In the genomic region with DNA sequence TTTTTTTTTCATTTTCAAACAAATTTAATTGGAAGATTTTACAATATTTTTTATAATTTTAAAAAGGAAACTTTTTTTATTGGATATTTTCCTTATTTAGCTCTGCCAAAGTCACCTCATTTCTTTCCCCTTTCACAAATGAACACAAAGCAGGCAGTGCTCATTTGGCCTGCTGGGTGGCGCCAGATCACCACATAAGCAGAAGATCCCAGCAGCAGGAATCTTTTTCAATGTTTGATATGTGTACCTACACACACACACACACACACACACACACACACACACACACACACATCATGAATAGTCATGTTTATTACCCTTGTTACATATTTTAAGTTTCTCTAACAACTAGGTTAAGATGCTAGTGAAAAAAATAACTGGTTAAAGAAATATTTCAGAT, we compare ENCODE assay signal across 9 mouse cellular contexts. TPM values are rescaled to one million over a fixed set of nuclear protein-coding genes. Genes with fewer than 3 reads are reported as not detected.
DNase-seq lines count a peak whose midpoint lies in the region; ATAC-seq and TF ChIP-seq lines count a peak whose summit lies in the region.
"Had no signal": no experiment of that assay in that cellular context is flagged by ENCODE, and none has a peak within 500 bp of the region (broad histone marks: within the 10 kb centered on the region; RNA-seq: fewer than 3 reads in every experiment).

No protein-coding gene starts in this region.

- no peaks in the 10 kb centered on the region for H3K9me3 ChIP-seq in heart, postnatal 0 days (replicated peaks; ENCODE audit: control insufficient read depth, low read length)
- H3K9me3 ChIP-seq in heart, embryonic 11.5 days (replicated peaks; ENCODE audit: control insufficient read depth, low read length) = no peaks in the 10 kb centered on the region
- H3K9me3 ChIP-seq in neural tube, embryonic 12.5 days = no peaks in the 10 kb centered on the region
- H3K9me3 ChIP-seq: liver, embryonic 13.5 days had no signal

- H3K9ac ChIP-seq in heart, postnatal 0 days (replicated peaks; ENCODE audit: low read depth, low read length) = no peak overlapping the region
- no peak overlapping the region for H3K9ac ChIP-seq in heart, embryonic 11.5 days (ENCODE audit: low read depth, low read length)
- no peak overlapping the region for H3K9ac ChIP-seq in neural tube, embryonic 12.5 days
- H3K9ac ChIP-seq: liver, embryonic 13.5 days had no signal

- intact Hi-C loops in left cerebral cortex, adult 2 months (cut with DNase I) = loop anchor here (1.0 to 5.0 kb wide), 3 partner anchors 299 to 783 kb away; no protein-coding TSS in a partner anchor

- no peaks in the 10 kb centered on the region for H3K36me3 ChIP-seq in heart, postnatal 0 days (replicated peaks; ENCODE audit: control insufficient read depth, insufficient read depth, low read length)
- no peaks in the 10 kb centered on the region for H3K36me3 ChIP-seq in heart, embryonic 11.5 days (ENCODE audit: control insufficient read depth, insufficient read depth, low read length)
- no peaks in the 10 kb centered on the region for H3K36me3 ChIP-seq in neural tube, embryonic 12.5 days
- H3K36me3 ChIP-seq: liver, embryonic 13.5 days had no signal

- ATAC-seq in heart, postnatal 0 days (ENCODE audit: insufficient read depth, low read depth) = no peak
- no peak for ATAC-seq in heart, embryonic 11.5 days (replicated peaks; ENCODE audit: insufficient number of reproducible peaks, low FRiP score, low TSS enrichment)
- peak; percentile 74; the same call in 1 of the 2 replicates for ATAC-seq in neural tube, embryonic 12.5 days (ENCODE audit: low FRiP score, low read depth)

- H3K27me3 ChIP-seq in heart, postnatal 0 days (ENCODE audit: control insufficient read depth, insufficient read depth, low read length) = no peaks in the 10 kb centered on the region
- no peaks in the 10 kb centered on the region for H3K27me3 ChIP-seq in heart, embryonic 11.5 days (ENCODE audit: control insufficient read depth, insufficient read depth, low read length)
- no peaks in the 10 kb centered on the region for H3K27me3 ChIP-seq in neural tube, embryonic 12.5 days (replicated peaks)
- H3K27me3 ChIP-seq: liver, embryonic 13.5 days had no signal

- no peaks in the 10 kb centered on the region for H3K4me1 ChIP-seq in heart, postnatal 0 days (ENCODE audit: control insufficient read depth, insufficient read depth)
- H3K4me1 ChIP-seq in heart, embryonic 11.5 days (ENCODE audit: control insufficient read depth, insufficient read depth, low read length) = no peaks in the 10 kb centered on the region
- no peaks in the 10 kb centered on the region for H3K4me1 ChIP-seq in neural tube, embryonic 12.5 days
- H3K4me1 ChIP-seq: liver, embryonic 13.5 days had no signal

- no peak overlapping the region for H3K27ac ChIP-seq in heart, postnatal 0 days (ENCODE audit: low read depth)
- no peak overlapping the region for H3K27ac ChIP-seq in heart, embryonic 11.5 days (ENCODE audit: low read depth, low read length)
- H3K27ac ChIP-seq in left cerebral cortex, adult 2 months = no peak overlapping the region
- no peak overlapping the region for H3K27ac ChIP-seq in neural tube, embryonic 12.5 days
- H3K27ac ChIP-seq: liver, embryonic 13.5 days had no signal

- no peak overlapping the region for H3K4me2 ChIP-seq in heart, postnatal 0 days (ENCODE audit: low read depth, low read length)
- no peak overlapping the region for H3K4me2 ChIP-seq in heart, embryonic 11.5 days
- no peak overlapping the region for H3K4me2 ChIP-seq in neural tube, embryonic 12.5 days (replicated peaks)
- H3K4me2 ChIP-seq: liver, embryonic 13.5 days had no signal

- no peak for TF ChIP-seq EP300 in heart, postnatal 0 days (IDR thresholded peaks at IDR 0.05; ENCODE audit: low read depth)

- peak; percentile 80 for TF ChIP-seq CTCF in heart, postnatal 0 days (IDR thresholded peaks at IDR 0.05; ENCODE audit: low read depth)
- TF ChIP-seq CTCF in left cerebral cortex, adult 2 months (IDR thresholded peaks at IDR 0.05) = peak; percentile 71

- H3K4me3 ChIP-seq in heart, postnatal 0 days (ENCODE audit: low read depth, low read length) = no peak overlapping the region
- H3K4me3 ChIP-seq in heart, embryonic 11.5 days (ENCODE audit: low read depth, low read length) = no peak overlapping the region
- H3K4me3 ChIP-seq in left cerebral cortex, adult 2 months = no peak overlapping the region
- H3K4me3 ChIP-seq in neural tube, embryonic 12.5 days = no peak overlapping the region
- H3K4me3 ChIP-seq: liver, embryonic 13.5 days had no signal

- no peak for DNase-seq in heart, postnatal 0 days (ENCODE audit: low spot score)
- DNase-seq in ES-CJ7 (ENCODE audit: low read depth, low spot score) = peak; percentile 21
- peak; percentile 62 to 76 for DNase-seq in cerebellum, postnatal 14 days
- peak; percentile 27 to 44 for DNase-seq in frontal cortex, postnatal 25 days (ENCODE audit: low spot score in 2 of 2)
- peak; percentile 57 to 65 for DNase-seq in left cerebral cortex, adult 2 months (ENCODE audit: extremely low spot score in 1 of 2, low spot score in 2 of 2)
- DNase-seq in yolk sac, embryonic 10.5 days (ENCODE audit: low spot score) = no peak
- DNase-seq: liver, embryonic 13.5 days had no signal

- 0% methylated on average over 1 of the region's 1 CpGs for WGBS in heart, postnatal 0 days
- WGBS in heart, embryonic 11.5 days (ENCODE audit: insufficient replicate concordance) = 0% methylated on average over 1 of the region's 1 CpGs
- WGBS in neural tube, embryonic 12.5 days = 8% methylated on average over 1 of the region's 1 CpGs

RNA-seq across cellular contexts. Expression of a gene that starts 50.7 kb away (rescaled TPM):
- not detected in 2 replicates for total RNA-seq in heart, postnatal 0 days (2014; rRNA removed; ENCODE audit: low replicate concordance)
- polyA plus RNA-seq in heart, postnatal 0 days (2015; fragmentation: Nextera tagmentation; extraction: Ambion mirVana) = not detected in 2 replicates
- polyA plus RNA-seq in heart, embryonic 11.5 days (2014; fragmentation: Nextera tagmentation; extraction: Ambion mirVana) = not detected in 2 replicates
- not detected for total RNA-seq in left cerebral cortex, adult 2 months (2021)
- not detected in 2 replicates for polyA plus RNA-seq in neural tube, embryonic 12.5 days (2016; fragmentation: Nextera tagmentation; extraction: Ambion mirVana)
- polyA plus RNA-seq: liver, embryonic 13.5 days had no signal

RNA-seq across cellular contexts. Expression of a gene that starts 54.4 kb away (rescaled TPM):
- not detected in 2 replicates for total RNA-seq in heart, postnatal 0 days (2014; rRNA removed; ENCODE audit: low replicate concordance)
- not detected in 2 replicates for polyA plus RNA-seq in heart, postnatal 0 days (2015; fragmentation: Nextera tagmentation; extraction: Ambion mirVana)
- polyA plus RNA-seq in heart, embryonic 11.5 days (2014; fragmentation: Nextera tagmentation; extraction: Ambion mirVana) = not detected in 2 replicates
- 1 to 10 TPM; 3.1 to 4.0 TPM for total RNA-seq in left cerebral cortex, adult 2 months (2021)
- not detected in 2 replicates for polyA plus RNA-seq in neural tube, embryonic 12.5 days (2016; fragmentation: Nextera tagmentation; extraction: Ambion mirVana)
- polyA plus RNA-seq: liver, embryonic 13.5 days had no signal

Comparison
In these comparisons a context has a peak if more than half of its experiments do, and no peak if none do; other contexts are left out.
1. DNase-seq: peak in ES-CJ7 (single experiment), cerebellum, postnatal 14 days (2 of 2), frontal cortex, postnatal 25 days (2 of 2) and left cerebral cortex, adult 2 months (2 of 2); none in heart, postnatal 0 days (single experiment) and yolk sac, embryonic 10.5 days (single experiment).